Mouse (Mus musculus) frontal cortex, postnatal 25 days (tissue): Measurements from ENCODE around the gene Tac4.

Experiments
- DNase-seq, 2 experiments: peaks; one replicate each; pipeline ENCODE4 v3.0.0; 2022; ENCODE audit warnings: low spot score in 2 of 2

Tac4 gene

DNA sequence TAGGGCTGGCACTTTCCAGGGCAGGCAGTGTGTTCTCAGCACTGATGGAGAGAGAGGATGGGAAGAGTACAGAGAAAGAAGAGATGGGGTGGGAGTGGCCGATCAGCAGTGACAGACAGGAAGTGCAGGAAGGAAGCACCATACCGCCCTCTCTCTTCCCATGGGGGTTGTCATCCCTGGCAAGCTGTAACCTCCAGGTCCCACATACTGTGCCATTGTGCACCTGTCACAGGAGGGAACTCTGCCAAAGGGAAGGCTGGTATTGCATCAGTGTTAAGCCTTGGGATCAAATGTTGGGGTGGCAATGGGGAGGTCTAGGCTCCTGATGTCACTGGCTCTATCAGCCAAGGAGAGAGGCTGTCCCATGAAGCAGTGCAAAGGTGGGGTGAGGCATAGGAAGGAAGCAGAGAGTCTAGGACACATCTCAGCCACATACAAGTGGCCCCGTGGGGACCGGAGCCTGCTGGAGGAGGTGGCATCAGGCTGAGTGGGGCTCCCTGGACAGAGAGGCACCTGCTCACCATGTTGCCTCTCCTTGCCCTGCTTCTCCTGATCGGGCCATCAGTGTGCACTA is at the start of gene Tac4:
Gene Tac4, plus strand, starts transcription at position 352 of the 574 bp plus-strand sequence.
- DNase-seq: no peak

DNA sequence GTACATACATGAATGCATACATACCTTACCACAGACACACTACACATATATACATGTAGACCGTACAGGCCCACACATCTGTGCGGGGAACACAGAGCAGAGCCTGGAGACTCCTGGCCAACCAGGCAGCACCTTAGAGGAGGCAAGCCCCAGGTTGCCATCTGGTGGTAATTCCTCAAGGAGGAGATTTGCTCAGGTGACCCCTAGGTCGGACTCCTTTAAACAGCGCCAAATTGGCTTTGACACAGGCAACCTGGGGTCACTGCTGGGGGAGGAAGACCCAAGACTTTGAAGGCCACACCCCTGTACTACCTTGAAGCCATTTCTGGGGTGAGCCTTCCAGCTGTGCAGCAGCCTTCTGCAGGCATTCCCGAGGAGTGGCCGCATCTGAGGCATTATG is 47.7 kb upstream of the Tac4 start:
- DNase-seq: no peak

DNA sequence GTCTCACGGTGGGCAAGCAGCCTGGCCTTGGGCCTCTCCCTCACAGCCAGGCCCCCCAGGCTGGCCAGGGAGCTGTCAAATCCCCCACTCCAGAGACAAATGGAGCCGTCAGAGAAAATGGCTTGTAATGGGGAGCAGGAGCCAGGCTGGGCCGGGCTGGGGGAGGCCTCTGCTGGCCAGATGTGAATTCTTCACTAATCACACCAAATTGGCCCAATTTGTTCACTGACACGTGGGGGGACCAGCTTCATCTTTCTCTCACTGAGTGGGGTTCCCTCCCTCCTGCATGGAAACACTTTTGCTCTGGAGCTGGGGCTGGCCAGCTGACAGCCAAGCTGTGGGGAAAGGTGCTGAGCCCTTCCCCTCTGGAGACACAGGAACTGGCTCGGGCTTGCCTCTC is 47.0 kb upstream of the Tac4 start:
- DNase-seq: no peak

DNA sequence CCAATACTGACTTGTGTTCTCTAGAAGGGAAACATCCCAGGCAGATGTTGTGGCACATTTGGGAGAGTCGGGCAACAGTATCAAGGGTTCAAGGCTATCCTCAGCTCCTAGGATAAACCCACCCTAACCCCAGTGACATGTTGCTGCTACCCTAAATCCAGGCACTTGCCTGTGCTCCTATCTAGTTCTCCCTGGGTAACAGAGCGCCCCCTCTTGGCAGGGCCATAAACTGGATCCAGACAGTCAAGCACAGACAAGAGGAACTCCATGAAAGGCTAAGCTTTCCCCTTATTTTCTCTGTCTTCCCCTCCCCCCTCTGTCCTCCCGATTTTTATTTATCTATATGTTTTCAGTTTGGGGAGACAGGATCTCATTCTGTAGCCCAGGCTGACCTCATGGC is 45.1 kb upstream of the Tac4 start:
- DNase-seq: no peak

DNA sequence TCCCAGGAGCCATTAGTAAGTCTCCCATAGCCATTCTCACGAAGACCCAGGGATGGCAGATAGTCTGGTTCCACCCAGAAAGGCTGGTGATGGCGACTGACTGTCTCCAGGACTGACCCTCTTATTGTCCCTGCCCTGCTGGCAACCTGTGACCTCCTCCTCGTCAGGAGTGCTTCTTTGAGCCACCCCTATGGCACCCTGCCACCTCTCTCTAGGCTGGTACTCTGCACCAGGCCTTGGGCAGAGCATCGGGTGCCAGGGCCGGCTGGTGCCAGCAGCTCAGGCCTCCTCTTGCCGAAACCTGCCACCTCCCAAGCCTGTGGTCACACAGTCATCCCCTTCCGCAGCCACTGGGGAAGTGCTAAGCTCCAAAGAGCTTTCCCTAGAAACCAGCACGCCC is 42.2 kb upstream of the Tac4 start:
- DNase-seq: no peak

DNA sequence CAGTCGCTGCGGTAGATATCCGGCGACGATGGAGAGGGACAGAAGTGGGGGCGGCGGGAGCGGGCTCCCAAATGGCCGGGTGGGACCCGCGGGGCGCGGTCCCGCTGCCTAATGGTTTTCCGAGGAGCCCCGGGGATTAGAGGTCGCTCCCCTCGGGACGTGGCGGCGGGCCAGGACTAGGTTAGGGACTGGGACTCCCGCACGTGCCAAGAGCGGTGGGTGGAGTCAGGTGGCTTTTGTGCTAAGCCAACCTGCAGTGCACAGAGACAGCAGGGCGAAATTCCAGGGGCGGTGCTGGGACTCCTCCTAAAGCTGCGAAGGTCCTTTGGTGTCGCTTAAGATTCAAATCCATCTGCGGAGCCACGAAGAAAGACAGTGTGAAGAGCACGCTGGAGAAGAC is 37.9 kb upstream of the Tac4 start:
- peak in 1 of 2 experiments; percentile 6 for DNase-seq

DNA sequence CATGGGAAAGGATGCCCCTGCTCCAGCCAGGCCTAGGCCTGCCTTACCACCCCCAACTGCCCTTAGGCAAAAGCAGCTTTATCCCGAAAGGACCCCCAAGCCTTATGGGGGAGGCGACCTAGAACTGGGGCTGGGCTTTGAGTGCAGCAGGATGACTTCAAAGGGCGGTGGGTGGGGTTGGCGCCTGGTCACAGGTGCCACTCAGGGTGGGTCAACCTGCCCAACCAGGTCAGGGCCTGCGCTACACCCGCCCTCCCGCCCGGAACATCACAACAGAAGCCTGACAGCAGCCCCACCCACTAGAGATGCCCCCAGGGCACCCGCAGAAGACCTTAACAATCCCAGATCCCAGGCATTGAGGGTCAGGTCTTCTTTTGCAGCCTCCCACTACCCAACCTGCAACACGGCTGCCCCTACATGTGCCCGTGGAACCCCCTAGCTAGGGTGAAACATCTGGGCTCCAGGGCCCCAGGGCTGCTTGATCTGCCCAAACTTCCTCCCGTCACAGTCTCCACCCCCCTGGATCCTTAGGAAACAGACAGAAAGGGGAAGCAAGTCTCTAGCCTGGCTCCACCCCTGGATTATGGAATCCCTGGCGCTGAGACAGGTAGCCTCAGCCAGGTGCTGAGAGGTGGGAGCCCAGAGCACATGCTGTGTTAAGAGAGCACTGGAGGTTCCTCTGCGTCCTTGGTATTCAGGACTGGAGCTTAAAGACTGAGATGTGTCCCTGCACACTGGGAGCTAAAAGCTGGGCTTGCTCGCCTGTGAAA is 37.0 kb upstream of the Tac4 start:
- no peak for DNase-seq

DNA sequence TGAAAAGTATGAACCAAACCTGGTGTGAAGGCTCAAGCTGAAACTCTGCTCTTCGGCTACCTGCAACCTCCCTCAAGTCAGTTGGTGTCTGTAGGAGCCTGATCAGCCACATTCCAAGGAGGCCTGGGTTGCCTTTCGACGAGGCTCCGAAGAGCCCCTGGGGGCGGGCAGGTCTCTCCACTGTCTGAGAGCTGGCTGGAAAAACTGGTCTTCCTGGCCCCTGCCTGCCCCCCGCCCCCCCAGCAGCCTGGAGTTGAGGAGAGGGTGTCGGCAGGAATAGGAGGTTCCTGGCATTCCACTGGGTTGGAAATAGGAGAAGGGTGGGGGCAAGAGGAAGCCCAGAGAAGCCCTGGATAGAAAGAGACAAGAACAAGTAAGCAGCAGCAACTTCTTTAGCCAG is 35.9 kb upstream of the Tac4 start:
- DNase-seq: no peak

DNA sequence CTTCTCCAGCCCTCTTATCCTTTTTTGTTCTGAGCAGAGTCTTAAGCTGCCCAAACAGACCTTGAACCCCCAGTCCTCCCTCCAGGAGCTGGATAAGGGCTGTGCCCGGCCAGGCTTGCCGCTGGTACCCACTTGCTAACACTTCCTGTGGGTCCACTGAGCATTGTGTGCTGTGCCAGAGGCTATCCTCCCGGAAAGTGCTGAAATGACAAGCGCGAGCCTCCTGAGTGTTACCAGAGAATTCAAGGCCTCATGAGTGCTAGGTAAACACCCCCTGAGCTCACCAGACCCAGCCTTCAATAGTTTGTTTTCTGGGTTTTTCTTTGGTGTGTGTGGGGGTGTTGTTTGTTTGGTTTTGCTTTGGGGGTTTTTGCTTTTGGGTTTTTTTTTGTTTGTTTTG is 33.9 kb upstream of the Tac4 start:
- DNase-seq: no peak

DNA sequence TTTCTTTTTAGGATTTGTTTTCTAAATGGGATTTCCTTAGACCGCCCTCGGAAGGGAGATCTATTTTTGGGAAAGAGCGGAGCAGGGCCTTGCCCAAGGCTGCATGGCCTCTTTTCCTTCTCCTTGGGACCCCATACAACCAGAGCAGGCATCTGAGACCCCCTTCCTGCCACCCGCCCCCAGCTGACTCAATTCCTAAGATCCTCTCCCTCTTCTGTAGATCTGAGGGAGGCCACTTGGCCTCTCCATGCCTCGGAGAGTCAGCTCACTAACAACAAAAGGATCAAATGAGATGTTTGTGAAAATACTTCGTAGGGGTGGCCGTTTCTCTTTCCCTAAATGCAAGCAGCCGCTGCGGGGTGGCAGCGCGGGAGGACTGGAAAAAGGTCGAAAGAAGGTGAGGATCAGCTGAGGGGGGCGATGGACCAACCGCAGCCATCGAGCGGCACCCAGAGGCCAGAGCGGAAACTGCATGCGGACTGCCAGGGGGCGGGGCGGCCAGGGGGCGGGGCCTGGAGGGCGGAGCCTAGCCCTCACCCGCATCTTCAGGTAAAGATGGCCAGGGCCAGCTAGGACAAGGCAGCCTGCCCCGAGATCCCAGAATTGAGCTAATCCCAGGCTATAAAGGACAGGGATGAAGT is 29.5 kb upstream of the Tac4 start:
- peak; percentile 60 to 63 for DNase-seq

DNA sequence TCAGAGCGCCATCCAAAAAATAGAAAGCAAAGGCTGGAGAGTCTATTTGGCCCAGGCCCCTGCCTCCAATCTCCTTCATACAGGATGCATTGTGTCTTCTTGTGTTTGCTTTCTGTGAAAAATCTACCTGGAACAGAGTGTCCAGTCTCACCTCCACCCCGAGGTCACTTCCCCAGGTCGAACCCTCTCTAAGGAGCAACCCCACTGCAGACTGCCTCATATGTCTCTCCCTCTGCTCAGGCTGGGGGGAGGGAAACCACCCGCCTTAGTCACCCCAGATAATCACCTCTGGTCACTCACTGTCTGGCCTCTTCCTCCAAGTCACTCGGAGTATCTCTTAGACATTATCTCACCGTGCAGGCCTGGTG is 29.0 kb upstream of the Tac4 start:
- no peak for DNase-seq

DNA sequence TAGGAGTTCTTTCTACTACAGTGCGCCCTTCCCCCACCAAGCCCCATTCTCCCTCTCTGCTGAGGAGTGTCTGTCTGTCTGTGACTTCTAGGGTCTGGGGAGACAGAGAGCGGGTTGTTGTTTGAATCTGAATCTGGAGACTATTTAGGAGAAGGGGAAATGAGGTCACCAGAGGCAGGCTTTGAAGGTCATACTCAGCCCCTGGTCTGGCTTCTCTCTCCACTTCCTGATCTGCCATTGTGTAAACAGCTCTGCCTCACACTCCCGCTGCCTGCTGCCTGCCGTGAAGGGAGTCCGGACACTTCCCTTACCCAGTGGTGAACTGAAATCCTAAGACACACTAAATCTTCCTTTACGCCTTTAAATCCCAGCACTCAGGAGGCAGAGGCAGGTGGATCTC is 22.9 kb upstream of the Tac4 start:
- no peak for DNase-seq

DNA sequence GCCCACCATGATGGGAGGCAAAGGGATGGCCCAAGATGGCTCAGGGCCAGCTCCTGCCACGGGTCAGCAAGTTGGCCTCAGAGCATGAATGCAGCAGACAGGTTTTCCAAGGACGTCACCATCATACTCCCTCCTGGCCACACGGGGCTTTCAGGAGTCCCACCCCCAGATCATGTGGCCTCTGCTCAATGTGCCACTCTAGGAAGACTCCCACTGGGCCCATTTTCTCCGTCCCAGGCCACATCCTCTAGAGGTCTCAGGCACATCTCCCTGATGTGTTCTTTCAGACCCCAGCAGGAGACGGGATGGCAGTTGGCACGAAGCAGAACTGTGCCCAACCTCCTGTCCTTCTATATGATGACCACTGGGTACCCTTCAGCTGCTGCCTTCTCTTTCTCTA is 18.7 kb upstream of the Tac4 start:
- DNase-seq: no peak

DNA sequence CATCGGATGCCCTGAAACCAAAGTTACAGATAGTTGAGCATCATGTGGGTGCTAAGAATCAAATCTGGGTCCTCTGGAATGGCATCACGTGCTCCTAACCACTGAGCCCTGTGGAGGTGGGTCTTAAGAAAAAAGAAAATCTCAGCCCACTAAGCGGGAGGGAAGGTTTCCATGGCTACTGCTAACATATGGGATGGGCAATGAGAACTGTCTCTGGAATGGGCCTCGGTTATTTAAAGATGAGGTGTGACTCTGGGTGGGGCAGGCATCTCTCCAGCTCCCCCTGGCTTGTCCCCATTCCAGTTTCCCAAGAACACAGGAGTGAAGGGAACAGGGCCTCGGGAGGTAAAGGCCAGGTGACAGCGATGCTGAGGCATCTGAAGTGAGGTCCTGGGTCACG is 15.9 kb upstream of the Tac4 start:
- DNase-seq: no peak

DNA sequence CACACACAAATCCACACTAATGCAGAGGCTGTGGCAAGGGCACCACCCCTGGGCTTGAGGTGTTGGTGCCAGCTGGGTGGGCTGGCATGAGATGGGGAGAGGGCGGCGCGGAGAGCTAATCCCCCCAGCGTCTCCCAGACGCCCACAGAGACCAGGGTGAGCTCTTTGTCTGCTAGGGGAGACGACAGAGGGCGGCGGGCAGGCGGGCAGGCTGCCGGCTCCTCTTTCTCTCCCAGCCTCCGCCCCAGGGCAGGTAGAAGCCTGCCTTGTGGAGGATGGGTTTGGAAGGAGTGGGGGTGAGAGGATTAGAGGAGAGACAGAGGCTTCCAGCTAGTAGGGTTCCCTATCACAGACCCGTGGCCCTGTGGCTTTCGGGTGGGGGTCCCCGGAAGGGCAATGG is 14.3 kb upstream of the Tac4 start:
- DNase-seq: no peak

DNA sequence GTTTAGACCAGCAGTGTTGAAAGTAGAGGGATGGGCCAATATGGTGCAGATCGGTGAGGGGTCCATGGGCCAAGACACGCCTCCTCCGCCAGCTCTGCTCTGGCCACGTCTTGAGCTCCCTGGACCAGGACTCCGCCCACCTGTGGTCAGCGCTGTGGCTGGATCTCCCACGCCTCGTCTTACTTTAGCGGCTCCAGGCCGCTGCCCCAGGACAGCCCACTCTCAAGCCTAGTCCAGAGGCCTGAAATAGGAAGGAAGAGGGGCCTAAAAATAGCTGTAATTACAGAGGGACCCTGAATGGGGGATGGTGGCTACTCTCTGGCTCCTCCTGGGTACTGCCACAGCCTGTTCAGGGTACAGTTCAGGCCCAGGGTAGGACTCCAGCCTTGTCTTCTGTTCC is 11.2 kb upstream of the Tac4 start:
- no peak for DNase-seq

DNA sequence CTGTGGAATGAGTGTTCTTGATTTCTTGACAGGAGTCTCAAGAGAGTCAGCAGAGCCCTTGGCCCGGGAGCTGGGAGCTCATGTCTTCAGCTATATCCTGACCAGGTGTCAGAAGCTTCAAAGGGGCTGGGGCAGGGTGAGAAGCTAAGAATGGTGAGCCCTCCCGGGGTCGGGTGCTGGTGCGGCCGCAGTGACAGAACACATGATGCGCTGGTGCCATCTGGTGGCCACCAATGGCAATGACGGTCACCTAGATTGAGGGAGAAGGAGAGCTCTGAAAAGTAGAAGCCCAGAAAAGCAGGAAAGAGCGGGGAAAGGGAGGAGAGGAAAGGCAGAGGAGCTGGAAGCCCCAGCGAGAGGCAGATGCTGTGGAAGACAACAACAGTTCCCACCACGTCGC is 10.0 kb upstream of the Tac4 start:
- peak; percentile 46 to 71 for DNase-seq

DNA sequence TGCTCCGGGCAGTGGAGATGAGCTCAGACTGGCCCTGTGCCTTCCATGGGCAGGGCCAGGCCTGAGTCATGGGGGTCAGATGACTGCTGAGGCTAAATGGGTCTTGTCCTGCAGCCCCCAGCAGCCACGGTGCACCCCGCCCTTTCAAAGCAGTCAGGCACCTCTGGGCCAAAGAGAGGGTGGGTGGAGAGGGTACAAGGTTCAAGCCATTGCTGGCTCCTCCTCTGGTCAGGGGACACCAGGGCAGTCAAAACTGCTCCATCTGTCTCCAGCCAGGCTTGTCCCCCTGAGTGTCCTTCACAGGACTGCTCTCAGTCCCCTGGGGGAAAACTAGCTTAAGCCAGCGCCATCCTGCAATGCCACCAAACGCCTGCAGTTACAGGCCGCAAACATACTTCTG is 9.2 kb upstream of the Tac4 start:
- DNase-seq: no peak

DNA sequence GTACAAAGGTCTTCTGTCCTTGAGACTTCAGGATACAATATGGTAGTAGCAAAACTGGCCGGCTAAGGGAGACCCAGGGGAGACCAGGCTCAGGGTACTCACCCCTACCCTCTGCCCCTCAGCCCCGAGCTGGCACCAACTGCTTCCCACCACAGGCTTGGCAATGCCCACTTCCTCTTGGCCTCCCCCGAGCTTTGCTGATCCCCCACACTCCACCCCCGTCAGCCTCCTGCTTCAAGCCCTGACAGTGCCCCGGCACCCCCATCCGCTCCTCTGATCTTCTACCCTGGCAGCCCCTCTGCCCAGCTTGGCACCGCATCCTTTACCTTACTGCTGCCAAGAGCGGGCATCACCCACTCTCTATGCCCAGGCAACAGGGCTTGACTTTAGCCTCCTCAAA is 7.2 kb upstream of the Tac4 start:
- no peak for DNase-seq

DNA sequence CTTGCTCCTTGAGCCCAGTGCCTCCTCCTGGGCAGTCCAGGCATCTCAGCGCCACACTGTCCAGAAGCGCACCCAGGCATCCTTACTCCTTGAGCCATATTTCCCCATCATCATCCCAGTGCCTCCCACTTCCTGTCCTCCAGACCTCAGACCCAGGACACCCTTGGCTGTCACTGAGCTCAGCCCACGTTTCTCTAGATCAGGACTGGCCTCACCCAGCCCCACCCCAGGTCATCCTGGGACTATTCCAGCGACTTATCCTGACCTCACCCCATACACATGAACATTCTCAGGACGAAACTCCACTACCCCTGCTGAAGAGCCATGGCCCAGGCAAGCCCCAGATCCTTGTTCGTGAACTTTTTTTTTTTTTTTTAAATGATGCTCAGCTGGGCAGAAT is 5.6 kb upstream of the Tac4 start:
- DNase-seq: no peak

DNA sequence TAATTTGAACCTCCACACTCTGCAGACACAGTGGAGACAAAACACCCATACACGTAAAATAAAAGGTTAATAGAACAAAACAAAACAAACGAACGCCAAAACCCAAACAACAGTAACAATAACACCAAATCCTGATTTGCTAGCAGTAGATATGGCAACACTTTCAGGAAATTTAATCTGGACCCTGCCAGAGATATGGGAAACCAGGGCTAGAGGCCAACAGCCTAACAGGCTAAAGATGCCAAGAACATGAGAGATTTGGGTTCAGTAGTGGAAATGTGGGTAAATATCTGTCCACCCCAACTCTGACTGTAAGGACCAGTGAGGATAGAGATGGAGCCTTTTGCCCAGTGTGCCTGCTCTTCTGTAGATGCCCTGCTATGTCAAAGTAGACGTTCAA is 3.4 kb upstream of the Tac4 start:
- DNase-seq: no peak

DNA sequence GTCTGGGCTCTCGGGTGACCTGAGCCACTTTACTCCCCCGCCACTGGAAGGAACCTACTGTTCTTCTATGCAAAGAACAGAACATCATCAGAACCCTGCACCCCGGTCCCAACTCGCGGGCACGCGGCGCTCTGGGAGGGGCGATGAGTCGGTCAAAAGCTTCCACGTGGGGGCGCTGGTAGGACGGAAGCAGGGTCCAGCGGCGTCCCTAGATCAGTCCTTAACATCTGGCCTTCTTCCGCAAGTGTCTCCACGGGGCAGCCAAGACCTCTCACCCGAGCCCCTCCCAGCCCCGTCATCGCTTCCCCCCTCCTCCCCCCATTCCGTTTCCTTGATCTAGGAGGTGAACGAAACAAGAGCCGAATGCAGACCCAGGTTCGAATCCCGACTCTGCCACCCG is 2.8 kb upstream of the Tac4 start:
- peak; percentile 36 to 53 for DNase-seq

DNA sequence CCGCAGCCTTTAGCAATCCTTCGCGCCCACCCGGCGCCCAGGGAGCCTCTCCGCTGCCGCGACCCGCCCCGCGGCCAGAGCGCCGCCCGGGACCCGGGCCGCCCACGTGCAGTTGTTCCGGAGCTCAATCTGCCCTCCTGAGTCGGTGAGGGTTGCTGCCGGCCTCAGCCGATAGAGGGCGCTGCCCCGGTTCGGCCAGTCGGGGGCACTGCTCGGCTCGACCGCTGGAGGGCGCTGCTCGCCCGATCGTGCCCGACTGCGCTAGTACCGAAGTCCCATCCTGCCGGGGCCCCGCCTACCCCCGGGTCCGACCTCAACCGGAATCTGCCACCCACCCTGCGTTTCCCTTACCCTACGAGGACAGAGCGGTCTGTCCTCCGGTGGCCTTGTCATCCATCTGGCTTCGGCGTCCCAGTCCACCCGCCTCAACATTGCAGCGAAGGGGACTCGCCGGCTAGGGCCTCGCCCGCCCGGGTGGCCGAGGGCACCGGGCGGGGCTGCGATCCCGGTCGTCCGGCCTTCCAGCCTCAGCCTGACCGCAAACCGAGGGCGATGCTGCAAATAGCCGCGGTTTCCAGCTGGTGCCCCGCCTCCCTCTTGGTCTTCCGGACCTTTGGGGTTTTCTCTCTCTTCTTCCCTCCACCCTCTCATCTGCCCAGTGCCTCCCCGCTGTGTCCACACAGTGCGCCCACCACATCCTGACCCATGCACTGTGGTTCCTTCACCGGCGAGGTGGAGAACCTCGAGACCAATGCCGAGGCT is 2.1 kb upstream of the Tac4 start:
- peak; percentile 83 to 87 for DNase-seq
